Mouse (Mus musculus) MEL (cell line): ENCODE results near the gene Gnao1. TPM values are rescaled to one million over a fixed set of nuclear protein-coding genes. Genes with fewer than 3 reads are reported as not detected.

Experiments
- DNase-seq: peaks from one replicate; pipeline ENCODE4 v3.0.0; 2011; ENCODE audit warnings: low read depth, low spot score
- H3K27ac ChIP-seq: 2 replicates; pipeline ENCODE4 v1.5.1; 2012; ENCODE audit warnings: low read depth, mild to moderate bottlenecking, control low read depth, low read length, moderate library complexity; ENCODE audit not compliant: control insufficient read depth
- H3K27me3 ChIP-seq, 2 experiments: fragments of 150-350 bp in 1 of 2; sonication (generic) in 1 of 2; 2 replicates each; pipeline ENCODE4 v1.6.1; 2012; ENCODE audit warnings: low read length in 2 of 2, mild to moderate bottlenecking in 2 of 2, improper control_type of control experiment in 1 of 2, moderate library complexity in 1 of 2; ENCODE audit not compliant: insufficient read depth in 2 of 2, control insufficient read depth in 1 of 2
- H3K36me3 ChIP-seq, 2 experiments: 2 replicates each; pipeline ENCODE4 v1.6.1; 2012 to 2014; ENCODE audit warnings: low read length in 2 of 2, improper control_type of control experiment in 1 of 2, inconsistent platforms in 1 of 2, mild to moderate bottlenecking in 1 of 2; ENCODE audit not compliant: insufficient read depth in 2 of 2, control insufficient read depth in 1 of 2
- H3K4me1 ChIP-seq, 2 experiments: fragments of 150-350 bp in 1 of 2; sonication (generic) in 1 of 2; 2 replicates each; pipeline ENCODE4 v1.6.1; 2012; ENCODE audit warnings: low read length in 2 of 2, improper control_type of control experiment in 1 of 2, mild to moderate bottlenecking in 1 of 2; ENCODE audit not compliant: insufficient read depth in 2 of 2, control insufficient read depth in 1 of 2
- H3K4me3 ChIP-seq, 2 experiments: fragments of 150-350 bp in 1 of 2; sonication (generic) in 1 of 2; 2 replicates each; pipeline ENCODE4 v1.5.1; 2012; ENCODE audit warnings: low read depth in 2 of 2, low read length in 2 of 2, mild to moderate bottlenecking in 2 of 2, moderate library complexity in 2 of 2, control low read depth in 1 of 2, improper control_type of control experiment in 1 of 2; ENCODE audit not compliant: control insufficient read depth in 1 of 2, insufficient read depth in 1 of 2
- H3K79me2 ChIP-seq: 2 replicates; pipeline ENCODE4 v1.6.1; 2012; ENCODE audit warnings: mild to moderate bottlenecking, low read length, moderate library complexity; ENCODE audit not compliant: control insufficient read depth, poor library complexity, insufficient read depth
- H3K9ac ChIP-seq: 2 replicates; pipeline ENCODE4 v1.6.1; 2012; ENCODE audit warnings: low read depth, mild to moderate bottlenecking, control low read depth, low read length, moderate library complexity; ENCODE audit not compliant: control insufficient read depth, poor library complexity, severe bottlenecking
- H3K9me3 ChIP-seq: fragments of 150-350 bp; sonication (generic); replicated peaks from 2 replicates; pipeline ENCODE4 v1.6.1; 2012; ENCODE audit warnings: mild to moderate bottlenecking, low read length, improper control_type of control experiment, moderate library complexity; ENCODE audit not compliant: insufficient read depth
- CHD2 ChIP-seq: IDR thresholded peaks from 2 replicates; pipeline ENCODE4 v1.6.1; 2011; ENCODE audit warnings: low read length, improper control_type of control experiment
- CTCF ChIP-seq, 3 experiments: IDR thresholded peaks in 2 of 3; conservative IDR thresholded peaks in 1 of 3; 2 replicates each; pipeline ENCODE4 v1.5.1; 2011 to 2012; ENCODE audit warnings: low read length in 3 of 3, low read depth in 2 of 3, mild to moderate bottlenecking in 2 of 3, improper control_type of control experiment in 1 of 3, inconsistent platforms in 1 of 3, mixed read lengths in 1 of 3, moderate library complexity in 1 of 3; ENCODE audit not compliant: control insufficient read depth in 1 of 3, insufficient read depth in 1 of 3, poor library complexity in 1 of 3, severe bottlenecking in 1 of 3
- E2F4 ChIP-seq: IDR thresholded peaks from 2 replicates; pipeline ENCODE4 v1.6.1; 2011; ENCODE audit warnings: low read depth, low read length, improper control_type of control experiment, borderline replicate concordance
- EP300 ChIP-seq, 2 experiments: IDR thresholded peaks; 2 replicates each; pipeline ENCODE4 v1.6.1; 2011; ENCODE audit warnings: improper control_type of control experiment in 2 of 2, low read length in 2 of 2, low read depth in 1 of 2, mild to moderate bottlenecking in 1 of 2
- GABPA ChIP-seq: IDR thresholded peaks from 2 replicates; pipeline ENCODE4 v1.6.1; 2012; ENCODE audit warnings: low read depth, mild to moderate bottlenecking, inconsistent platforms, low read length, improper control_type of control experiment, moderate library complexity
- HCFC1 ChIP-seq: IDR thresholded peaks from 2 replicates; pipeline ENCODE4 v1.6.1; 2012; ENCODE audit warnings: low read depth, mild to moderate bottlenecking, inconsistent platforms, low read length, improper control_type of control experiment, moderate library complexity
- JUND ChIP-seq: IDR thresholded peaks from 2 replicates; pipeline ENCODE4 v1.6.1; 2011; ENCODE audit warnings: low read depth, mild to moderate bottlenecking, improper control_type of control experiment, low read length
- KAT2A ChIP-seq: conservative IDR thresholded peaks from 2 replicates; pipeline ENCODE4 v1.6.1; 2012; ENCODE audit warnings: low read depth, low read length, improper control_type of control experiment, inconsistent platforms
- MEF2A ChIP-seq: IDR thresholded peaks from 2 replicates; pipeline ENCODE4 v1.6.1; 2014; ENCODE audit warnings: low read depth, mild to moderate bottlenecking, inconsistent platforms, low read length, improper control_type of control experiment; ENCODE audit not compliant: poor library complexity, insufficient replicate concordance, severe bottlenecking; ENCODE audit errors: extremely low read depth
- MXI1 ChIP-seq: IDR thresholded peaks from 2 replicates; pipeline ENCODE4 v1.6.1; 2011; ENCODE audit warnings: mild to moderate bottlenecking, low read depth, low read length, improper control_type of control experiment
- MYB ChIP-seq: IDR thresholded peaks from 2 replicates; pipeline ENCODE4 v1.6.1; 2011; ENCODE audit warnings: mild to moderate bottlenecking, low read depth, low read length, improper control_type of control experiment
- MYC ChIP-seq: IDR thresholded peaks from 2 replicates; pipeline ENCODE4 v1.6.1; 2011; ENCODE audit warnings: low read depth, mild to moderate bottlenecking, low read length, improper control_type of control experiment, moderate library complexity
- NRF1 ChIP-seq: IDR thresholded peaks from 2 replicates; pipeline ENCODE4 v1.6.1; 2014; ENCODE audit warnings: low read depth, mild to moderate bottlenecking, inconsistent platforms, low read length, improper control_type of control experiment, moderate library complexity; ENCODE audit not compliant: poor library complexity, insufficient read depth, severe bottlenecking
- POLR2AphosphoS2 ChIP-seq: IDR thresholded peaks from 2 replicates; pipeline ENCODE4 v1.6.1; 2011; ENCODE audit warnings: low read length, improper control_type of control experiment
- RAD21 ChIP-seq: IDR thresholded peaks from 2 replicates; pipeline ENCODE4 v1.6.1; 2011; ENCODE audit warnings: mild to moderate bottlenecking, low read depth, low read length, improper control_type of control experiment
- RCOR1 ChIP-seq: IDR thresholded peaks from 2 replicates; pipeline ENCODE4 v1.6.1; 2012; ENCODE audit warnings: low read depth, mild to moderate bottlenecking, inconsistent platforms, low read length, improper control_type of control experiment
- TAL1 ChIP-seq: IDR thresholded peaks from 2 replicates; pipeline ENCODE4 v1.6.1; 2012; ENCODE audit warnings: mild to moderate bottlenecking, inconsistent platforms, low read length, moderate library complexity, mixed read lengths
- TCF12 ChIP-seq: IDR thresholded peaks from 2 replicates; pipeline ENCODE4 v1.6.1; 2014; ENCODE audit warnings: low read depth, mild to moderate bottlenecking, inconsistent platforms, low read length, improper control_type of control experiment, moderate library complexity
- USF1 ChIP-seq: IDR thresholded peaks from 2 replicates; pipeline ENCODE4 v1.6.1; 2014; ENCODE audit warnings: low read depth, mild to moderate bottlenecking, inconsistent platforms, low read length, improper control_type of control experiment, moderate library complexity
- USF2 ChIP-seq, 2 experiments: IDR thresholded peaks; 2 replicates each; pipeline ENCODE4 v1.6.1; 2011 to 2012; ENCODE audit warnings: improper control_type of control experiment in 2 of 2, low read length in 2 of 2, borderline replicate concordance in 1 of 2, inconsistent platforms in 1 of 2, low read depth in 1 of 2, mild to moderate bottlenecking in 1 of 2; ENCODE audit not compliant: insufficient read depth in 1 of 2
- ZNF384 ChIP-seq: IDR thresholded peaks from 2 replicates; pipeline ENCODE4 v1.6.1; 2012; ENCODE audit warnings: low read depth, mild to moderate bottlenecking, inconsistent platforms, low read length, improper control_type of control experiment
- polyA plus RNA-seq, 2 experiments: library from polyadenylated mRNA; stranded (reverse) in 1 of 2; unstranded in 1 of 2; fragments of >175 nt in 1 of 2; fragments of >200 nt in 1 of 2; gene quantifications; 2 replicates each; pipeline versions ENCODE4 v1.2.1 to v1.2.4; 2012; ENCODE audit warnings: low replicate concordance in 2 of 2, low read depth in 1 of 2; ENCODE audit not compliant: insufficient read length in 2 of 2, insufficient read depth in 1 of 2, missing spikeins in 1 of 2
- total RNA-seq: library from RNA; depleted of rRNA; stranded (reverse); fragments of 300-350 nt; gene quantifications from 2 replicates; pipeline ENCODE4 v1.2.3, GENCODE M21; 2012

Gnao1 gene
- total and polyA plus RNA-seq, 3 experiments: 0.03 TPM; not detected in 2

DNA sequence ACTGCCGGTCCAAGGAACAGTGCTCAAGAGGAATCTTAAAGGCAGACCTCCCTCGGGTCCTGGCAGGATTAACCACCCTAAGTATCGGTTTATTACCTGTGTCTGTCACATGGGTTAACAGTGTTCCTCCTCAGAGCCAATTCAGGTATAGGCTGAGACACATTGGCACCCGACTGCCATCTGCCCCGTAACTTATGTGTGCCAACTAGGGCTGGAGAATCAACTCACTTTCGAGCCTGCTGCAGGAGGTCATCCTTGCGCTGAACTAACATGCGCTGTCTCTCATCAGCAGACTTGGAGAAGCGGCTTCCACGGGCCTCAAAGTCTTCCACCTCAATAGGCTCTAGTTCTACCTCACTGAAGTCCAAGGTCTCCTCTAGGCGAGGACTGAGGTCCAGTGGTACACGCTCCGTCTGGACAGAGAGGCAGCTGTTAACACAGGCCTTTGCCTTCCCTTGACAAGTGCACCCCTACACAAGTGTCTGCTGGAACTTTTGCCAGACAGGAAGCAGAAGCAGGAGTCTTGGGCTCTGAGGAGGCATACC lies 164.1 kb downstream of the Gnao1 start:
- H3K4me1 ChIP-seq: no peaks in the 10 kb centered on the region
- H3K27me3 ChIP-seq: no peaks in the 10 kb centered on the region
- TF ChIP-seq JUND: no peak
- no peak for TF ChIP-seq KAT2A
- TF ChIP-seq USF1: no peak
- TF ChIP-seq, all 39 proteins: peak for 0
- H3K36me3 ChIP-seq: peaks cover 0 to 26% of the 10 kb centered on the region in 2 experiments; a peak in 2 of 4 replicates
- no peak overlapping the region for H3K9ac ChIP-seq
- no peak overlapping the region for H3K4me3 ChIP-seq
- H3K9me3 ChIP-seq: no peaks in the 10 kb centered on the region
- no peaks in the 10 kb centered on the region for H3K79me2 ChIP-seq
- H3K27ac ChIP-seq: no peak overlapping the region
- no peak for DNase-seq

DNA sequence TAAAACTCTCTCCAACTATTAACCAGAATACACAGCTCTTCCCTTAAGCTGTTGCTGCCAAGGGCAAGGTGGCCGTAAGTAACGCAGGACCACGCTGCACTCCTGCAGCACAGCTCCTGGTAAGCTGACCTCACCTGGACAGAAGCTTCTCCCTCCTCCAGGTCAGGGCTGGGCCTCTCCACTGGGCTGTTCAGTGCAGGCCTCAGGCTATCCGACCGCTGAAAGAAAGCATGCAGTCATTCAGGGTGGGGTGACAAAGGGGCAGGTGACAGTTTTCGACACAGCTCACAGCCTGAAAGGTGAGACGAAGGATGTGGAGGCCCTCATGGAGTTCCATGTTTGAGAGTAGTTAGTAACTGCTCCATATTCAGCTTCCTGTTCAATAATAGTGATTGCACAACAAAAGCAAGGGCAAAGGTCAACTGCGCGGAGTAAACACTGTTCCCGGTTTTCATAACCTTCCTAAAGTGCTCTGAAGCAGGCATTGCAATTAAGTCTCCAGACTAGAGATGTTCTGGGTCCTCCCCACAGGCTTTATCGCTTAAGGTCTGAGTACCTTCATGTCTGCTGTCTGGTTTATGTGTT lies 164.9 kb downstream of the Gnao1 start:
- H3K9me3 ChIP-seq: no peaks in the 10 kb centered on the region
- no peaks in the 10 kb centered on the region for H3K4me1 ChIP-seq
- H3K4me3 ChIP-seq: no peak overlapping the region
- DNase-seq: no peak
- no peak overlapping the region for H3K27ac ChIP-seq
- H3K79me2 ChIP-seq: no peaks in the 10 kb centered on the region
- peaks cover 0 to 26% of the 10 kb centered on the region in 2 experiments; a peak in 2 of 4 replicates for H3K36me3 ChIP-seq
- no peaks in the 10 kb centered on the region for H3K27me3 ChIP-seq
- no peak overlapping the region for H3K9ac ChIP-seq
- TF ChIP-seq TCF12 (no peak), HCFC1 (no peak), NRF1 (no peak), MYB (no peak), E2F4 (no peak), MYC (no peak), GABPA (no peak), KAT2A (no peak), USF1 (no peak), ZNF384 (no peak), USF2 (IDR thresholded peaks at IDR 0.05; ENCODE audit: borderline replicate concordance in 1 of 2, insufficient read depth in 1 of 2, low read depth in 1 of 2, low read length in 2 of 2) (no peak), RCOR1 (no peak), TAL1 (no peak), EP300 (IDR thresholded peaks at IDR 0.05; ENCODE audit: low read depth in 1 of 2, low read length in 2 of 2) (no peak), MEF2A (no peak), RAD21 (no peak), POLR2AphosphoS2 (no peak), CTCF (IDR thresholded peaks at IDR 0.05 in 2 of 3, conservative IDR thresholded peaks at IDR 0.05 in 1 of 3; ENCODE audit: control insufficient read depth in 1 of 3, insufficient read depth in 1 of 3, low read depth in 2 of 3, low read length in 3 of 3, poor library complexity in 1 of 3, severe bottlenecking in 1 of 3) (no peak), MXI1 (no peak), CHD2 (no peak)
